Mouse (Mus musculus) adrenal gland, postnatal 14 days (tissue): ENCODE measurements around the gene Tecpr1. TPM values are rescaled to one million over a fixed set of nuclear protein-coding genes. Genes with fewer than 3 reads are reported as not detected.
A peak's percentile ranks its signal among the peaks of the same experiment; 100 is the strongest.

Experiments
- DNase-seq: peaks from one replicate; pipeline ENCODE4 v3.0.0; 2021; ENCODE audit warnings: mixed read lengths
- long read RNA-seq, 2 experiments: library from polyadenylated mRNA; stranded (forward); transcript quantifications; one replicate each; pipeline ENCODE4 v2.0.0; 2021
- total RNA-seq: library from RNA; stranded (reverse); gene quantifications from 2 replicates; pipeline ENCODE4 v1.2.3, GENCODE M21; 2021

Tecpr1 gene
- 79.1 and 89.2 TPM in 2 replicates for total RNA-seq
- long read RNA-seq, experiment 1, full-length matches to known transcripts, result 66 of 109 reads
- long read RNA-seq, experiment 1, partial matches to known transcripts, result 25 of 109 reads
- long read RNA-seq, experiment 1, other reads (novel, unspliced or antisense), result 18 of 109 reads
- long read RNA-seq, experiment 2, full-length matches to known transcripts, result 52 of 105 reads
- long read RNA-seq, experiment 2, partial matches to known transcripts, result 31 of 105 reads
- long read RNA-seq, experiment 2, other reads (novel, unspliced or antisense), result 22 of 105 reads

DNA sequence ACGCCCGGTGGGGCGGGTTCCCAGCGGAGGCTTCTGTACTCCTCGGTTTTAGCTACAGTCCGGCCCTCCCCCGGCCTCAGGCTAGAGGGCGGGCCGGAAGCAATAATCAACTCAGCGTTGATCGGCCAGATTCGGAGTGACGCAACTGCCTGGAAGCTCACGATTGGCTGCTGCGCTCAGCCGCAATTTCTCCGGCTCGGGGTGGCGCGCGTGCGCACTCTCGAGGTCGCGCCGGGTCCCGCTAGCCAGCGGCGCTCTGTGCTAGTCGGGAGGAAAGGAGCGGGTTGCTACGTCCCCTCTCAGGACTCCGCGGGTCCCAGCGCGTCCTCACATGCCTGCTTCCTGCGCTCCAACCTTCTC, at the start of gene Tecpr1:
Gene Tecpr1 (minus strand): TSS at position 113 of the 360 bp plus-strand sequence.
- DNase-seq, result peak; percentile 97

GRCm38 (mm10) chr5:144271772-144272171, 48.4 kb upstream of the Tecpr1 start:
- no peak for DNase-seq

DNA sequence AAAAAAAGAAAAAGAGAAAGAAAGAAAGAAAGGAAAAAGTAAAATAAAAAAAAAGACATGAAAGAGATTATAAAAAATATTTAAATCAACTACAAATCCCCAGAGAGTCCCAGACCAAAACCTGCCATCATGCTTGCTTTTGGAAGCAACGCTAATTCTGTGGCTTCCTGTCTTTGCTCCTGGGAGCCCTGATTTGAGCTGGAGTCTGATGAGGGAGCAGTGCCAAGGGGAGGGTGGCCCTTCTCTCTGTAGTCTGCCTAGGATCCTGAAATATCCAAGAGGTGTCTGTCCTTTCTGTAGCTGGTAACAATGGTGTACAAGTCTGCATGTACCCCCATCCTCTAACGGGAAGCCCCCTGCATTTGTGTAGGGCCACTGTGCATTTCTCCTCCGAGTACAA, 47.7 kb upstream of the Tecpr1 start:
- DNase-seq, result no peak

DNA sequence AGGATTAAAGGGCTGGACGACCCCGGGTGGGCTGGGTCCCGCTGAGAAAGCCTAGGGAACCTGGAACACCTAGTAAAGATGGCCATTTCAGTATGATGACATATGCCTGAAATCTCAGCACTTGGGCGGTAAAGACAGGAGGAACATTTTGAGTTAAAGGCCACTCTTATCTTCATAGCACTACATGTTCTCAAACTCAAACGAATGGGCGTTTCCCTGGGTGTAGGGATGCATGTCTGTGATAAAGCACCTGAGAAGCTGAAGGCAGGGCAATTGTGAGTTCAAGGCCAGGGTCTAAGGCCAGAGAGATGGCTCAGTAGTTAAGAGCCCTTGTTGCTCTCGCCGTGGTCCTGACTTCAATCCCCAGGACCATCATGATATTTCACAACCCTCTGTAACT, 47.0 kb upstream of the Tecpr1 start:
- DNase-seq, result no peak

DNA sequence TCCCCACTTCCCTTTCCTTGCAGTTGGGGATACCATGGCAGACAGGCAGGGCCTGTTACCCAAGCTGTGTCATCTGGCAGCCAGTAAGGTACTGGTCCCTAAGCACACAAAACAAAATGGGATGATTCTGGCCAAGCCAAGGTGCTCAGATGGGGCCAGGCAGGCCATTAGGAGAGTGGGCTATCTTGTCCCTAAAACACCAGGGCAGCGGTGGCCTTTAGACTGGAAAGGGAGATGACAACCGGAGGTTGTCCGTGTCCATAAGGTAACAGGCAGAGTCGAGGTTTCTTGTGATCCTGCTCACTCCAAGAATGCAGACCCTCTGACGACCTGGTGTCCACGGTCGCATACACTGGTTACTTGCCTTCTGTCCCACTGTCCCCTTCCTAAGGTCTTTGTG, 46.5 kb upstream of the Tecpr1 start:
- no peak for DNase-seq

DNA sequence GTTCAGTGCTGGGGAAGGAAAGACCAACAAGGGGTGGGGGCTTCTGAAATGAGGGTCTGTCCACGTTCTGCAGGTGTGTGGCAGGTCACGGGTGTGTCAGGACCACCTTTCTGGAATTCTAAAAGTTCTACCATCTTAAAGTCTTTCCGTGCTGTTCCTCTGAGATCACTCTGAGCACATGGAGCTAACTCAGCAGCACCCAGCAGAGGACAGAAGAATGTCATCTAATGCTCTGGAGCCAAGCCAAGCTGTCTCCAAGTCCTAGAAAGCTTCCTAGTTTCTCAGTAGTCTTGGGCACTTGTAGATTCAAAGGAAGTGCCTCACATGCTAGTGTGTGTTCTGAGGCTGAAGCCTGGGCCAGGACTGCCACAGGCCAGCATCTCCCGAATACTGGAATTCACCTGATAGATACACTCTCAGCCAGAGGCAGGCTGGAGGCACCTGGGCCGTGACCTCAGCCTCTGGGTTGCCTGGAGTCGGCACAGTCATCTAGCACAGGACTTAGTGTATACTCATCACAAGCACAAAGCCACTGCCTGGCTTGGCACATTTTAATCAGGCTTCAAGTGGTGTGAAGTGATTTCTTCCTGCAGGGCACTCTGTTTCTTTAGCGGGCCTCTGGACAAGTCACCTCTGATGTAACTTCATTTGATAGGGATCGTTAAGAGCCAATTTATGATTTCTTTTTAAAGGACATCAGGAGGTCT, 44.3 kb upstream of the Tecpr1 start:
- peak; percentile 76 for DNase-seq

DNA sequence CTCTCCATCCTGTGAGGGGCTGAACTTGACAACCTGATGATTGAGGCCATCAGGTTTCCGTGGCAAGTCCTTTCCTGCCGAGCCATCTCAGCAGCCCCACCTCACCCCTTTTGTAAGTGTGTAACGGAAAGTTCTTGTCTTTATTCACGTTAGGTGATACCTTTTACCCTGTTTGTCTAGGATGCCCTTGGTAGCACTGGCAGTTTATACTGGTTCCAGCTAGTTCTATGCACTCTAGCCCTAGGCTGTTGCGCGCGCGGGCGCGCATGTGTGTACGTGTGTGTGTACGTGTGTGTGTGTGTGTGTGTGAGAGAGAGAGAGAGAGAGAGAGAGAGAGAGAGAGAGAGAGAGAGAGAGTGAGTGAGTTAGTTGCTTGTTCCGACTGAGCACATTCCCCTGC, 40.1 kb upstream of the Tecpr1 start:
- DNase-seq, result no peak

GRCm38 (mm10) chr5:144263082-144263481, 39.7 kb upstream of the Tecpr1 start:
- no peak for DNase-seq

- DNase-seq, result no peak
Measured at GRCm38 (mm10) chr5:144261829-144262228, 38.4 kb upstream of the Tecpr1 start.

- DNase-seq, result peak; percentile 39
Measured at GRCm38 (mm10) chr5:144261309-144261708, 37.9 kb upstream of the Tecpr1 start.

DNA sequence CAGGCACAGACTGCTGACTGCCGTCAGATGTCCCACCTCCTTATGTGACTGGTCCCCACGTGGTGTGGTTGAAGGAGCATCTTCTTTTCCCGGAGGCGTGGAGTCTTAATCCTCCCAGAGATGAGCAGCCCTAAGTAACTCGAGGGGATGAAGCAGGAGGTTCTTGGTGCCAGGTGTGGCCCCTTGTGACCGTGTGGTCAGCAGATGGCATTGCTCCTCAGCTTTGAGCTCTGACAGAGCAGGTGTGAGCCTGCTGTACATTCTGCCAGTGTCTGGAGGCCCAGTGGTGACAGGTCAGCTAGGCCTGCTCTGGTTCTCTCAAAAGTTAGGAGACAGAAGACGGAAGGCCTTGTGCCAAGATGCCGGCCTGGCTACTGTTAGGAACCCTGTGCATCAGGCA, 37.0 kb upstream of the Tecpr1 start:
- DNase-seq, result no peak

DNA sequence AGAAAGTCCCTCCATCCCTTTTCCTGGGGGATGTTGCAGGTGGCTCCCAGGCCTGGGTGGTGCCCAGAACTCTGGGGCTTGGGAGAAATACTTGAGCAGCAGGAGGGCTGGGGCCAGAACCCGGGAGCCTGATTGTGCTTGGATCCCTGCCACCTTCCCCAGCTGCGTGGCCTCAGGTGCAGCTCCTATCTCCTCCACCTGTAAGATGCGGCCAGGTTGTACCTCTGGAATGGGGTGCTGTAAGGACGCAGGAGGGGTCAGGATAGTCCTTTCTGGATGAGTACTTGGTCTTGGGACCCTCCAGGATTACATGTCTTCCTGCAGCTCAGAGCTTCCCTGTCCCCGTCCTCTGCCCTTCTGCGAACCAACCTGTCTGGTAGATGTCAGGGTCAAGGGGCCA, 35.8 kb upstream of the Tecpr1 start:
- DNase-seq, result no peak

DNA sequence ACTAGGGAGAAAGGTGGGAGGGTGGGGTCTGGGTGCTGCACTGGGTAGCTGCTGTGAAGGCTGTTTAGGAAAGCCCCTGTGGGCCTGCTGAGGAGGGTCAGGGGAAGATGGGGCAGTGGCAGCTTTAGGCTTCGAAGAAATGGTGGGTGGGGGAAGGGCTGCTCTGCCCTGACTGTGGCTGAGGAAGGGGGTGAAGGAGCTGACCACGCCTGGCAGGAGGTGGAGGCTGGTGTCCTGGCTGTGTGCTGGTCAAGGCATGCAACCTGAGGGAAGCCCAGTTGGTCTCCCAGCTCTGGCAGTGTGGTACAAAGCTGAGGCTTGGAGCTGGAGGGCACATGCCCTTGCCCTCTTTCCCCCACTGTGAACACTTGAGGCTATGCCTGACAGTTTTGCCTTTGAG, 35.3 kb upstream of the Tecpr1 start:
- DNase-seq, result no peak

- DNase-seq, result peak; percentile 83
Measured at GRCm38 (mm10) chr5:144258131-144258611, 34.8 kb upstream of the Tecpr1 start.

DNA sequence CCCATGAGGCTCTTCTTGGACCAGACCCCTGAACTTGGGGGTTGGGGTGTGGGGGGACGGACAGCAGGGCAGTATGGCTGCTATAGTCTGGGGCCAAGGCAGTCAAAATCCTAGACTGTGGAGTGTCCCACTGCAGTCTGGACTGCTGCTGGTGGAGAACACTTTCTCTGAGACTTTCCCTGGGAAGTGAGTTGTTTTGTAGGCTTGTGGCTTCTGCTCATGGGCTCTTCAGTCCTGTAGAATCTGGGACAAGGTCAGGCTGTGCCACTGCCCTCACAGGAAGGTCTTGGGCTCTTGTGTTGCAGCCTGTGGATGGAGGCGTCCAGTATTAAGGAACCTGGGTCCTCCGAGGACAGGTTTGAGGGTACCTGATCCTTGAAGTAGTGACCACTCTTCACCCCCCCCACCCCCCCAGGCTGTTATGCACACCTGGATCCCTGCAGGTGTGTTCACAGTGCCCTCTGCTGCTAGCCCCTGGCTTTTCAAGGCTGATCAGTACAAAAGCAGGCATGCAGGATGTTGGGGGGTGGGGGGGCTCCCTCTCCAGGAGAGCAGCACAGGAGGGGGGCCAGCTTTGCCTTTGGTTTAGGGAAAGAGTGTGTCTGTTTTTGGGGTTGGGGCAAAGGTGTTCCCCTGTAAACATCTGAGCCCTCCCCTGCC, 34.2 kb upstream of the Tecpr1 start:
- peak; percentile 69 for DNase-seq

- no peak for DNase-seq
Measured at GRCm38 (mm10) chr5:144256888-144257287, 33.5 kb upstream of the Tecpr1 start.

DNA sequence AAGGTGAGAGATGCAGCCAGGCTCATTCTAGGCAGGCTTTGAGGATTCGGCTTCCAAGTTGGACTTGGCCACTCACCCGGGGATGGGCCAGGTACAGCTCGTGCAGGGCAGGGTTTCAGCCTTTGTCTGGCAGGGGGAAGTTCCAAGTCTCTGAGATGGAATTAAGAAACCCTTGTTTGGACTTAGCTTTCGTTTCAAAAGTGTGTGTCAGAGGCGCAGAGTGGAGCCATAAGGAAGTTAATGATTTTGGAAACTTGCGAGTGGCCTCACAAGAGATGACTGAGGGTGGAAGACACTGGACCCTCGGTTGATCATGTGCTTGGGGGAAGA, 33.1 kb upstream of the Tecpr1 start:
- no peak for DNase-seq

- peak; percentile 74 for DNase-seq
Measured at GRCm38 (mm10) chr5:144255632-144256540, 32.5 kb upstream of the Tecpr1 start.

DNA sequence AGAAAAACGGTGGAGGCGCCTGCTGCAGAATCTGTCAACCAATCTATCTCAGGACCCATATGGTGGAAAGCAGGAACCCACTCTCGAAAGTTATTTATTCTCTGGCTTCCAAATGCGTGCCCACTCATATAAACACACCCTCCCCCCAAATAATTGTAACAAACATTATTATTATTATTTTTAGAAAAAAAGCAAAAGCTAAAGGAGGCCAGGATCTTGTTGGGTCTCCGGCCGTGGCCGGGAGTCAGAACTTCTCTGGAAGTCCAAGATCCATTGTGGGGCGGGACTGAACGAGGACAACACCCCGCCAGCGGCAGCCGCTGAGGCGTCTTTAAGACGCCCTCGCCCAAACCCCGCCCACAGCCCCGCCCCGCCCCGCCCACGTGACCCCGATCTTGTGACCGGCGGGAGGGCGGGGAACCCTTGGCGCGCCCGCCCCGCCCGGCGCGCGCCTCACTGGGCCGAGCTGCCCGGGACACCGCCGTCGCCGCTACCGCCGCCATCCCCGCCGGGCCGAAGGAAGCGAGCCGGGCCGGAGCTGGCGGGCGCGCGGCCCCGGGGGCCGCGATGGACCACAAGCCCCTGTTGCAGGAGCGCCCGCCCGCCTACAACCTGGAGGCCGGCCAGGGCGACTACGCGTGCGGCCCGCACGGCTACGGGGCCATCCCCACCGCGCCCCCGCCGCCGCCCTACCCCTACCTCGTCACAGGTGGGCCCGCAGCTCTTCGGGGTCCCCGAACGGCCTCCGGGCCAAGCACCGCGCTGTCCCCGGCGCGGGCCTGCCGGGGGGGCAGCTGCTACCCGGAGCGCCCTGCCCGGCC, 31.6 kb upstream of the Tecpr1 start:
- peak; percentile 92 for DNase-seq

DNA sequence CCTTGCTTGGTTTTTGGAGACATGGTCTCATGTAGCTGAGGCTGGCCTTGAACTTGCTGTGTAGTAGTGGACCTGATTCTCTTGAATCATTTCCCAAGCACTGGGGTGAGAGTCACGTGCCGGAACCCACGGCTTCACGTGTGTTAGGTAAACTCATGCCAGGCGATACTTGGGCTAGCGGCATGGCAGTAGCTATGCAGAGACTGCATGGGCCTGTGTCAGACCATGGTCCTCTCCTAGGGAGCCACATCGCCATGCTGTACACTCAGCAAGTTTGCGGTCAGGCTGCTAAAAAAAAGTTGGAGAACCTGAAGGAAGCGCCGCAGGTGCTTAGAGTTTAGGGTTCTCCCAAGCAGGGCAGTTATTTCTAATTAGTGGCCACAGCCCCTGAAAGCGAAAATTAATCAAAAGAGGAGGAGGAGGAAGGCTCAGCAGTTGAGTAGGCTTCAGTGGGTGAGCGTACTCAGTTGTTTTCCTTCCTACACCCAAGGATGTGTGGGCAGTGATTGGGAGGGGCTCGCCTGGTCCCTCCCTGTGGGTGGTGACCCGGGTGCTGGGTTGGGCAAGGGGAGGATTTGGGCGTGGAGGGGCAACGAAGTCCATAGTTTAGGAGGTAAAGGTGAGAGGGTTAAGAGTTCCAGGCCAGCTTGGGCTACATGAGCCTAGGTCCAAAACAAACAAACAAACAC, 30.9 kb upstream of the Tecpr1 start:
- DNase-seq, result peak; percentile 89

GRCm38 (mm10) chr5:144253212-144253611, 29.8 kb upstream of the Tecpr1 start:
- no peak for DNase-seq
